Mouse (Mus musculus) spleen, postnatal 10 days (tissue): ENCODE measurements around the gene Stmn1.

ENCODE experiments used
- DNase-seq, 2 experiments: peaks; one replicate each; pipeline ENCODE4 v3.0.0; 2021 to 2022; ENCODE audit warnings: low spot score in 2 of 2

The Stmn1 gene

GRCm38 (mm10) chr4:134468215-134468575, at the start of gene Stmn1:
Gene Stmn1, plus strand, starts transcription at chr4:134468320.
- DNase-seq, result peak; percentile 89 to 96

GRCm38 (mm10) chr4:134421971-134422370, 46.1 kb upstream of the Stmn1 start:
- no peak for DNase-seq

GRCm38 (mm10) chr4:134423949-134424348, 44.2 kb upstream of the Stmn1 start:
- DNase-seq, result no peak

- DNase-seq, result no peak
Observed at GRCm38 (mm10) chr4:134425088-134425487, 43.0 kb upstream of the Stmn1 start.

- DNase-seq, result no peak
Observed at GRCm38 (mm10) chr4:134430381-134431004, 37.6 kb upstream of the Stmn1 start.

GRCm38 (mm10) chr4:134432686-134433360, 35.3 kb upstream of the Stmn1 start:
- DNase-seq, result no peak

- no peak for DNase-seq
Observed at GRCm38 (mm10) chr4:134436185-134436584, 31.9 kb upstream of the Stmn1 start.

- no peak for DNase-seq
Observed at GRCm38 (mm10) chr4:134436659-134437058, 31.5 kb upstream of the Stmn1 start.

GRCm38 (mm10) chr4:134439119-134439518, 29.0 kb upstream of the Stmn1 start:
- DNase-seq, result no peak

GRCm38 (mm10) chr4:134439919-134440318, 28.2 kb upstream of the Stmn1 start:
- no peak for DNase-seq

GRCm38 (mm10) chr4:134442216-134442615, 25.9 kb upstream of the Stmn1 start:
- DNase-seq, result no peak

- DNase-seq, result no peak
Observed at GRCm38 (mm10) chr4:134443589-134443988, 24.5 kb upstream of the Stmn1 start.

- no peak for DNase-seq
Observed at GRCm38 (mm10) chr4:134444949-134445348, 23.2 kb upstream of the Stmn1 start.

- DNase-seq, result no peak
Observed at GRCm38 (mm10) chr4:134445489-134445888, 22.6 kb upstream of the Stmn1 start.

- DNase-seq, result no peak
Observed at GRCm38 (mm10) chr4:134447966-134448365, 20.2 kb upstream of the Stmn1 start.

- DNase-seq, result no peak
Observed at GRCm38 (mm10) chr4:134449595-134450391, 18.3 kb upstream of the Stmn1 start.

- DNase-seq, result no peak
Observed at GRCm38 (mm10) chr4:134450392-134451195, 17.5 kb upstream of the Stmn1 start.

- no peak for DNase-seq
Observed at GRCm38 (mm10) chr4:134451484-134451883, 16.6 kb upstream of the Stmn1 start.

GRCm38 (mm10) chr4:134453619-134454400, 14.3 kb upstream of the Stmn1 start:
- no peak for DNase-seq

GRCm38 (mm10) chr4:134455310-134455709, 12.8 kb upstream of the Stmn1 start:
- no peak for DNase-seq
